Mouse (Mus musculus) neural tube, embryonic 15.5 days (tissue): ENCODE measurements at regions not wholly inside any gene's neighbourhood (a gene's known extent, or its start where the extent isn't known, plus 50 kb on each side); places are given as distances from the start of the nearest gene placed in this dataset.

ENCODE experiments used
- ATAC-seq: fragments of 200-750 bp; cut with Nextera tagmentation; 2 replicates; pipeline ENCODE4 v1.8.0; 2017; ENCODE audit warnings: mild to moderate bottlenecking, moderate TSS enrichment, moderate library complexity; ENCODE audit not compliant: low FRiP score
- H3K27ac ChIP-seq: fragments of 300-500 bp; sonication (generic); replicated peaks from 2 replicates; pipeline ENCODE4 v1.5.1; 2015; ENCODE audit warnings: mild to moderate bottlenecking, inconsistent platforms
- H3K27me3 ChIP-seq: fragments of 300-500 bp; sonication (generic); replicated peaks from 2 replicates; pipeline ENCODE4 v1.6.1; 2015; ENCODE audit warnings: inconsistent platforms
- H3K36me3 ChIP-seq: fragments of 300-500 bp; sonication (generic); 2 replicates; pipeline ENCODE4 v1.6.1; 2015; ENCODE audit warnings: inconsistent platforms
- H3K4me1 ChIP-seq: fragments of 300-500 bp; sonication (generic); 2 replicates; pipeline ENCODE4 v1.6.1; 2015; ENCODE audit warnings: inconsistent platforms
- H3K4me2 ChIP-seq: fragments of 300-500 bp; sonication (generic); 2 replicates; pipeline ENCODE4 v1.6.1; 2015; ENCODE audit warnings: inconsistent platforms, mild to moderate bottlenecking, moderate library complexity
- H3K4me3 ChIP-seq: fragments of 300-500 bp; sonication (generic); replicated peaks from 2 replicates; pipeline ENCODE4 v1.5.1; 2015; ENCODE audit warnings: mild to moderate bottlenecking, inconsistent platforms
- H3K9ac ChIP-seq: fragments of 300-500 bp; sonication (generic); replicated peaks from 2 replicates; pipeline ENCODE4 v1.6.1; 2015; ENCODE audit warnings: mild to moderate bottlenecking, inconsistent platforms
- H3K9me3 ChIP-seq: fragments of 300-500 bp; sonication (generic); replicated peaks from 2 replicates; pipeline ENCODE4 v1.6.1; 2016; ENCODE audit warnings: inconsistent platforms
- whole genome bisulfite sequencing: fragments of 180-500 bp; shearing (Covaris S2); methylation state at CpG from one replicate; pipeline ENCODE4 v1.1.7; 2015; ENCODE audit warnings: mixed read lengths; 5-methylcytosine and 5-hydroxymethylcytosine counted together

DNA sequence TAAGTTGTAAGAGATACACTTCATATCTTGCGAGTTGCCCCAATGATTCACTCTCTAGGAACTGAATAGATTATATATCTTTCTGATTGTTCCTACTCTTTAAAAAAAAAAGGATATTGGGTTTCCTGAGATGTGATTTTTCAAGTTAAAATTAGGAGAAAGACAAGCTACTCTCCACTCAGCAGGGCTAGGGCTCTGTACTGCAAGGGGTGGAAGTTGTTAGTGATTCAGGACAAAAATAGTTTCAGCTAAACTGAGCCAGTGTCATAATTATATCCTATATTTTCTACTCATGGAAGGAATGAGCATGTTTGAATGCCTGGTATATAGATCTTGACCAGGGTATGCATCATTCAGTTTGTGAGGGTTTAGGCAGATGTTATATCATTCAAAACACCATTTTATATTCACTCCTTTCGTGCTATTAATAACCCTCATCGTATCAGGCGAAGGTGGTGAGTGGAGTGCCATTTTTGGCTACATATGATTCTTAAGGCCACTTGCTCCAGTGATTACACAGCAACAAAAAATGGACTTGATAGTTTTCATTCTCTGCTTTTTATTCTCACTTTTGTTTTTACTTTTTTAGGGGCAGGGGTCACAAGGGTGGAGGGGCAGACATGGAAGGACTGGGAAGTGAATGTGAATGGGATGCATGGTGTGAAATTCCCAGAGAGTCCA lies 228.7 kb downstream of the Ttll7 start:
- Histone ChIP-seq H3K4me1 (peaks cover 23% of the 10 kb centered on the region), H3K9ac (no peak overlapping the region), H3K27ac (no peak overlapping the region), H3K27me3 (no peaks in the 10 kb centered on the region), H3K36me3 (no peaks in the 10 kb centered on the region), H3K4me3 (no peak overlapping the region), H3K4me2 (no peak overlapping the region), H3K9me3 (no peaks in the 10 kb centered on the region)
- no peak for ATAC-seq
- WGBS: 68% methylated on average over 4 of the region's 4 CpGs

- 34% methylated on average over 9 of the region's 9 CpGs for WGBS
- H3K27ac ChIP-seq: no peak overlapping the region
- H3K9me3 ChIP-seq: no peaks in the 10 kb centered on the region
- no peak overlapping the region for H3K4me3 ChIP-seq
- ATAC-seq: no peak
- no peaks in the 10 kb centered on the region for H3K36me3 ChIP-seq
- H3K9ac ChIP-seq: no peak overlapping the region
- H3K4me2 ChIP-seq: no peak overlapping the region
- no peaks in the 10 kb centered on the region for H3K27me3 ChIP-seq
- peaks cover 23% of the 10 kb centered on the region for H3K4me1 ChIP-seq
These were observed 229.6 kb downstream of the Ttll7 start for GRCm38 (mm10) chr3:147081763-147082162.

- H3K27ac ChIP-seq: peak overlapping the region; percentile 34
- 12% methylated on average over 7 of the region's 7 CpGs for WGBS
- ATAC-seq: no peak
These were observed 230.2 kb downstream of the Ttll7 start for GRCm38 (mm10) chr3:147082255-147082943.

GRCm38 (mm10) chr3:147083374-147083773 lies 231.2 kb downstream of the Ttll7 start:
- Histone ChIP-seq H3K27ac (peak overlapping the region; percentile 34), H3K4me2 (peak overlapping the region; percentile 46), H3K4me3 (peak overlapping the region; percentile 3; the same call in 1 of the 2 replicates), H3K9me3 (no peaks in the 10 kb centered on the region), H3K36me3 (no peaks in the 10 kb centered on the region), H3K9ac (no peak overlapping the region), H3K4me1 (peaks cover 23% of the 10 kb centered on the region), H3K27me3 (no peaks in the 10 kb centered on the region)
- ATAC-seq: peak; percentile 52; the same call in 1 of the 2 replicates
- 11% methylated on average over 11 of the region's 11 CpGs for WGBS

More at GRCm38 (mm10) chr3:147082255-147082943, 230.2 kb downstream of the Ttll7 start:
- H3K9ac ChIP-seq: no peak overlapping the region
- H3K27me3 ChIP-seq: no peaks in the 10 kb centered on the region
- no peak overlapping the region for H3K4me2 ChIP-seq
- H3K4me1 ChIP-seq: peaks cover 23% of the 10 kb centered on the region
- no peaks in the 10 kb centered on the region for H3K36me3 ChIP-seq
- H3K9me3 ChIP-seq: no peaks in the 10 kb centered on the region
- H3K4me3 ChIP-seq: no peak overlapping the region

GRCm38 (mm10) chr3:147083823-147084222 lies 231.7 kb downstream of the Ttll7 start:
- Histone ChIP-seq H3K4me1 (peaks cover 23% of the 10 kb centered on the region), H3K4me2 (peak overlapping the region; percentile 46), H3K27ac (peak overlapping the region; percentile 56; the same call in 1 of the 2 replicates), H3K27me3 (no peaks in the 10 kb centered on the region), H3K9me3 (no peaks in the 10 kb centered on the region), H3K9ac (no peak overlapping the region), H3K4me3 (no peak overlapping the region), H3K36me3 (no peaks in the 10 kb centered on the region)
- WGBS: 16% methylated on average over 4 of the region's 4 CpGs
- peak; percentile 54; the same call in 1 of the 2 replicates for ATAC-seq

DNA sequence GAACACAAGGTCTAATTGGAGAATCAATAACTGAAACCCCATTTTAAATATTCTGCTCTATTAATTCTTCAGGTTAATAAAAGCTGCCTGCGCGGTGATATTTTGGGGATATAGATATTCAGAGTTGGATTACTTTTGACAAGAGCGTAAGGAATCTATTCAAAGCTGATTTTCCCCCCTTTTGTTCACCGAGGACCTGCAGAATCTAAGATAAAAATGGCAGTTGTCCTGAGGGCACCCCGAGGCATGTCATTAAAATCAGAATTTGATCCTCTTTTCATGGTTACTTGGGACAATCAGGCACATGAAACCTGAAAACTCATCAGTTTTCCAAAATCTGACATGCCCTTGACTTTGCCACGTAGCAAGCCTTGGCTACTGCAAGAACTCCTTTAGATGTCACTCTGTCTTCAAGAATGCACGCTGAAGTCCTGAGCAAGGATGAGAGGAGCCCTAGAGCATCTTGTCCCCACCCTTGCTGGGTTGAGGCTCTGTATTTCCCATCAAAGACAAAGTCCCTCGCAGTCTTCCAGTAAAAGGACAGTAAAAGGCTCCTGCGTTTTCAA lies 232.5 kb downstream of the Ttll7 start:
- Histone ChIP-seq H3K36me3 (no peaks in the 10 kb centered on the region), H3K4me1 (peaks cover 23% of the 10 kb centered on the region), H3K9ac (no peak overlapping the region), H3K27me3 (no peaks in the 10 kb centered on the region), H3K27ac (peak overlapping the region; percentile 34; the same call in 1 of the 2 replicates), H3K4me3 (no peak overlapping the region), H3K4me2 (no peak overlapping the region), H3K9me3 (no peaks in the 10 kb centered on the region)
- no peak for ATAC-seq
- WGBS: 25% methylated on average over 9 of the region's 9 CpGs

DNA sequence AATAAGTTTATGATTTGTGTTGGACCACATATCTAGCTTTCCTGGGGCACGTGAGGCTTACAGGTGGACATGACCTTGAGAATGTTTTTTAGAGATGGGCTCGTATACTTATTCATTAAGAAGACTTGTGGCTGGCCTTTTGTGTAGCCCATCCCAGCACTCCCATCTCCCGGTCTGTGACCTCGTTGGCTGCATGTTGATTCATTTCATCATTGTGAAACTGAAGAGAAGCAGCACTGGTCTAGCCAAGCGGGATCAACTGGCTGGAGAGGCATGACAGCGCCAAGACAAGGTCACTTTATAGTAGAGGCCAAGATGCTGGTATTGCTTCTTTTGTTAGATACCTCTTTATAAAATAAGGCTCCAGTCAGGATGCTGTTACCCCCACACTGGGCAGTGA lies 236.0 kb downstream of the Ttll7 start:
- H3K36me3 ChIP-seq: no peaks in the 10 kb centered on the region
- H3K27ac ChIP-seq: no peak overlapping the region
- H3K4me1 ChIP-seq: peaks cover 23% of the 10 kb centered on the region
- H3K27me3 ChIP-seq: no peaks in the 10 kb centered on the region
- no peak overlapping the region for H3K9ac ChIP-seq
- no peak for ATAC-seq
- H3K9me3 ChIP-seq: no peaks in the 10 kb centered on the region
- H3K4me3 ChIP-seq: no peak overlapping the region
- WGBS: 83% methylated on average over 6 of the region's 6 CpGs
- no peak overlapping the region for H3K4me2 ChIP-seq

GRCm38 (mm10) chr3:147089716-147090115 lies 237.5 kb downstream of the Ttll7 start:
- Histone ChIP-seq H3K36me3 (no peaks in the 10 kb centered on the region), H3K9me3 (no peaks in the 10 kb centered on the region), H3K4me2 (no peak overlapping the region), H3K9ac (no peak overlapping the region), H3K27ac (no peak overlapping the region), H3K27me3 (no peaks in the 10 kb centered on the region), H3K4me1 (peaks cover 14% of the 10 kb centered on the region; the same call in 1 of the 2 replicates), H3K4me3 (no peak overlapping the region)
- no peak for ATAC-seq
- 47% methylated on average over 10 of the region's 10 CpGs for WGBS

- Histone ChIP-seq H3K36me3 (no peaks in the 10 kb centered on the region), H3K9ac (no peak overlapping the region), H3K4me2 (no peak overlapping the region), H3K27ac (peak overlapping the region; percentile 24; the same call in 1 of the 2 replicates), H3K4me1 (peaks cover 12% of the 10 kb centered on the region; the same call in 1 of the 2 replicates), H3K4me3 (no peak overlapping the region), H3K9me3 (no peaks in the 10 kb centered on the region), H3K27me3 (no peaks in the 10 kb centered on the region)
- no peak for ATAC-seq
- 38% methylated on average over 8 of the region's 8 CpGs for WGBS
These were observed 240.3 kb downstream of the Ttll7 start for GRCm38 (mm10) chr3:147092188-147093075.

DNA sequence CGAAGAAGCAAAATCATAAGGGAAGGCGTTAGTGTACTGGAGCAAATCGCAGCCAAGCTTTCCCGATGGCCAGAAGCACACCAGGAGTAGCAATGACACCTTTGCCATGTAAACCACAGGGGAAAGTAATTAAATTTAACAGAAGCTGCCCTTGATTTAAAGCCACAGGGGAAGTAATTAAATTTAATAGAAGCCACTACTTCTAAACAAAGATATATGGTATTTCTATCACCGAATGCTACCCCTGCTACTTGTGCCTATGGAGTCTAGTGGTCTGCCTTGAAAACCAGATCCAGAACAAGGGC lies 240.9 kb downstream of the Ttll7 start:
- peak overlapping the region; percentile 24 for H3K27ac ChIP-seq
- no peak overlapping the region for H3K4me2 ChIP-seq
- H3K9me3 ChIP-seq: no peaks in the 10 kb centered on the region
- no peak for ATAC-seq
- H3K9ac ChIP-seq: no peak overlapping the region
- H3K4me1 ChIP-seq: peaks cover 15% of the 10 kb centered on the region
- no peaks in the 10 kb centered on the region for H3K36me3 ChIP-seq
- H3K27me3 ChIP-seq: no peaks in the 10 kb centered on the region
- no peak overlapping the region for H3K4me3 ChIP-seq
- WGBS: 33% methylated on average over 5 of the region's 5 CpGs

DNA sequence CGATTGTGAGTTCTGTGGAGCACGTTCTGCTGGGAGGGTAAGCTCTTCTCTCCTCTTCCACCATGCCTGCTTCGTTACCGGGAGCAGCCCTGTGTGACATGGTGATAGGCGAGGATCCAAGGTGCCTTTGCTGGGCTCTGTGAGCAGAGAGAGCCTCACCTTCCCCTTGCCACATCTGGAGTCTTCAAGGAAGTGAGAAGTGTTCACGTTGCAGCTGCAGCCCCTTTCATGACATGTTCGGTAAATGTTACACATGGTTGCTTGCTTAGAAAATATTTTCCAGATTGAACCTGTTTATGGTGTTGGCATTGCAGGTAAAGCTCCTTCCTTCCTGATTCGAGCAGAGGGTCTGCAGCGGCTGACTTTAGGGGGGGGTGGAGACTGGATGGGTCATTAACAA lies 244.0 kb downstream of the Ttll7 start:
- H3K36me3 ChIP-seq: no peaks in the 10 kb centered on the region
- peak overlapping the region; percentile 61; the same call in 1 of the 2 replicates for H3K27ac ChIP-seq
- H3K9me3 ChIP-seq: no peaks in the 10 kb centered on the region
- no peak overlapping the region for H3K4me3 ChIP-seq
- no peak overlapping the region for H3K4me2 ChIP-seq
- H3K4me1 ChIP-seq: peaks cover 43% of the 10 kb centered on the region
- ATAC-seq: no peak
- H3K27me3 ChIP-seq: no peaks in the 10 kb centered on the region
- no peak overlapping the region for H3K9ac ChIP-seq
- 61% methylated on average over 9 of the region's 9 CpGs for WGBS
